Mouse (Mus musculus) right cerebral cortex, postnatal 36 days (tissue): Measurements from ENCODE around the gene Vps37c.

ENCODE experiments used
- DNase-seq, 2 experiments: peaks; one replicate each; pipeline ENCODE4 v3.0.0; 2022; ENCODE audit warnings: low spot score in 2 of 2, mixed read lengths in 1 of 2

The Vps37c gene

GRCm38 (mm10) chr19:10688537-10689352 is at the start of gene Vps37c:
TSS of gene Vps37c (plus strand) at chr19:10688735.
- peak; percentile 88 to 89 for DNase-seq

- no peak for DNase-seq
These were observed 48.5 kb upstream of the Vps37c start for GRCm38 (mm10) chr19:10640080-10640479.

- DNase-seq, result no peak
These were observed 47.8 kb upstream of the Vps37c start for GRCm38 (mm10) chr19:10640589-10641378.

GRCm38 (mm10) chr19:10645616-10646015 is 42.9 kb upstream of the Vps37c start:
- no peak for DNase-seq

GRCm38 (mm10) chr19:10648156-10648555 is 40.4 kb upstream of the Vps37c start:
- no peak for DNase-seq

- no peak for DNase-seq
These were observed 32.5 kb upstream of the Vps37c start for GRCm38 (mm10) chr19:10656058-10656457.

- DNase-seq, result no peak
These were observed 30.8 kb upstream of the Vps37c start for GRCm38 (mm10) chr19:10657742-10658141.

GRCm38 (mm10) chr19:10658406-10658805 is 30.1 kb upstream of the Vps37c start:
- no peak for DNase-seq

GRCm38 (mm10) chr19:10661373-10661772 is 27.2 kb upstream of the Vps37c start:
- no peak for DNase-seq

- no peak for DNase-seq
These were observed 26.6 kb upstream of the Vps37c start for GRCm38 (mm10) chr19:10661919-10662318.

- DNase-seq, result no peak
These were observed 25.9 kb upstream of the Vps37c start for GRCm38 (mm10) chr19:10662665-10663064.

GRCm38 (mm10) chr19:10665093-10665492 is 23.4 kb upstream of the Vps37c start:
- no peak for DNase-seq

GRCm38 (mm10) chr19:10665499-10665898 is 23.0 kb upstream of the Vps37c start:
- peak in 1 of 2 experiments; percentile 37 for DNase-seq

GRCm38 (mm10) chr19:10671319-10671718 is 17.2 kb upstream of the Vps37c start:
- DNase-seq, result no peak

- DNase-seq, result no peak
These were observed 16.6 kb upstream of the Vps37c start for GRCm38 (mm10) chr19:10671854-10672417.

GRCm38 (mm10) chr19:10673275-10673674 is 15.3 kb upstream of the Vps37c start:
- no peak for DNase-seq

- no peak for DNase-seq
These were observed 11.9 kb upstream of the Vps37c start for GRCm38 (mm10) chr19:10676656-10677055.

GRCm38 (mm10) chr19:10677915-10678771 is 10.4 kb upstream of the Vps37c start, which contains the start of gene Pga5:
TSS of gene Pga5 (minus strand) at chr19:10678071.
- peak; percentile 47 to 53 for DNase-seq

GRCm38 (mm10) chr19:10678772-10679067 is 9.8 kb upstream of the Vps37c start:
- DNase-seq, result no peak

GRCm38 (mm10) chr19:10681571-10681970 is 7.0 kb upstream of the Vps37c start:
- no peak for DNase-seq

GRCm38 (mm10) chr19:10685081-10685480 is 3.5 kb upstream of the Vps37c start:
- DNase-seq, result no peak

GRCm38 (mm10) chr19:10685727-10686126 is 2.8 kb upstream of the Vps37c start:
- no peak for DNase-seq
